Mouse (Mus musculus) liver (tissue): ENCODE results near the gene Ccdc130.

Experiments
- DNase-seq: peaks from one replicate; pipeline ENCODE4 v3.0.0-alpha.2; 2020; ENCODE audit warnings: mixed read lengths

Gene Ccdc130

GRCm38 (mm10) chr8:84269950-84270773 is at the start of gene Ccdc130:
TSS of gene Ccdc130 (minus strand) at chr8:84270380.
- peak; percentile 100 for DNase-seq

DNA sequence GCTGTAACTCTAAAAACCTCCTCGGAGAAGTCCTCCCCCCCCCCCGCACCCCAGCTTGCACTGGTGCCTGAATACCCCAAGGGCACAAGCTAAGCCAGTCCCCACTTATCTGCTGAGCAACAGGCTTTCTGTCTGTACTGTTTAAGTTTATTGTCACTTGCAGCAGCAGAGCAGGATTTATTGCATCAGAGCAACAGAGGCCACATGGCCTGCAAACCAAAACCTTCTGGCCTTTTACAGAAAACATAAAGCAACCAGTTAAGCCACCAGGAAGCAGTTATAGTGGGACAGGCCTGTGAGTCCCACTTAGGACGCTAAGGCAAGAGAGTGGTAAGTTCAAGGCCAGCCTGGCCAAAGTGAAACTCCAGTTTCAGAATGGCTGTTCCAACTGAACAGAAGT is 38.2 kb upstream of the Ccdc130 start:
- DNase-seq: no peak

DNA sequence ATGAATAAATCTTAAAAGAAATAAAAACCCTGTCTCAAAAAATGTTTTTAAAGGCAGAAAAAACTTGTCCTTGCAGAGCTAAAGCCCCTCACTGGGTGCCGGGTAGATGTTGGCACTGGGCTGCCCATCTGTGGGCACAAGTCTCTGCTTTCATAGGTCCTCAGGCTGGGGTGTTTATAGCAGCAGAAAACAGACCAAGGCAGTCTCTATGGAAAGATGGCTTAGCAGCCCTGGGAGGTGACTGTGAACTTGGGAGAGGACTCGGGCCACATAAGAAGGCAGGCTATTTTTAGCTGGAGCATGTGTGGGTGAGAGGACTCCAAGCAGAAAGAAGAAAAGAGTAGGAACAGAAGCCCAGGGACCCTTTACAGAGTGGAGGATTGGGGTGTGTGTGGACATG is 33.8 kb upstream of the Ccdc130 start:
- no peak for DNase-seq

DNA sequence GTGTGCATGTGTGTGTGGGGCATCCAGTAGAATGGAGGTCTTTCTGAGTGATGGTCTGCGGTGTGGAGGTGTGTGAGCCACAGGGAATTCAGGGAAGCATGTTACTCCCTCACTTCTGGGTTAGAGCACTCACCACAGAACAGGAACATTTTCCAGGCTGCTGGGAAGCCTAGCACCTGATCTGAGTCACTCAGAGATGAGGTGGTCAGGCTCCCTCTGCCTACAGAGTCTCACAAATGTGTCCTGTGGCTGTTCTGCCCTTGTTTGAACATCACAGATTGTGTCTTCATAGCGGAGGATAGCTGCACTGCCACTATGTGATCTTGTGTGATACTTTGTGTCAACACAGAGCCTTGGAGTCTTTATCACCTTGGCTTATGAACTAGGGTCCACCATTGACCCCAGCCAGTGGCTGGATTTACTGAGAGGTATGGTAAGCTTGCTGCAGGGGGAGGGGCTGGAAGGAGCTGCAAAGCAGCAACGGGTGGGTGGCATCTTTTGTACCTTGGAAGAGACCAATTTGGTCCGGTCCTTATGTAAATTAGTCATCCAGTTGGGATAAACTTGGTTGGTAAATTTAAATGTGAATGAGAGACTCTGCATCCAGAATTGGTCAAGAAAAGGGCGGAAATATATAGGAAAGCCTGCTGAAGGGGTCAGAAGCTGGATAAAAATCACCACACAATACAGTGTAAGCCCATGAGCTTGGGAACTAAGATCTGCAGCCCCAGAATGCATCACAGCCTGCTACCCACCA is 27.0 kb upstream of the Ccdc130 start:
- DNase-seq: no peak

DNA sequence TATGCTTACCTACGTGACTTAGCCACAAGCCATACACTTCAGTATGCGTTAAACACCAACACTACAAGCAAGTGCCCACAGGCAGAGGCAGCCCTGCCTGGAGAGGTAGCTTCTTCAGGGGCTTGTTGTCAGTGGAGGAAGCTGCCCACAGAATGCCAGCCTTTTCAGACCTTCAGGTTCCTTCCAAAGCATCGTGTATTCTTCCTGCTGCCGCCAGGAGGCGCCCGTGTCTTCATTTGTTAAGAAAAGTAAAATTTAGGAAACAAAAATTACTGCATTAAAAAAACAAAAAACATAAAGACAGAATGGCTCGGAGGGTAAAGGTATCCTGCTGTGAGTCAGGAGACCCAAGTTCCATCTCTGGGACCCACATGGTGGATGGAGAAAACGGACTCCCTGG is 21.5 kb upstream of the Ccdc130 start:
- peak; percentile 61 for DNase-seq

DNA sequence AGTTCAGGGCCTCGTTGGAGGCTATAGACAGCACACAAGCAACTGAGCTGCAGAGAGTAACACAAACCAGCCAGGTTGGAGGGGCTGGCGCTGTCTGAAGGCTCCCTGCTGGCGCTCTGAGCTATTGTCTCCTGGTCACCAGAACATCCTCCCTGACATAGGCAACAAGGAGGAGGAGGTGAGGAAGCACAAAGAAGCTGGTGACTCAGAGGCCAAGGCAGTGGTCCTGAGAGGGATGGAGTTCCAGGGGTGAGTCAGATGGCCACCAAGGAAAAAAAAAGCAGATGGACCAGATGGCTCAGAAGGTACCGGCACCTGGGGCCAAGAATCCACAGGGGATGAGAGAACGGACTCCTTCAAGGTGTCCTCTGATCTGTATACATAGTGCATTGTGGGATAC is 20.9 kb upstream of the Ccdc130 start:
- no peak for DNase-seq

DNA sequence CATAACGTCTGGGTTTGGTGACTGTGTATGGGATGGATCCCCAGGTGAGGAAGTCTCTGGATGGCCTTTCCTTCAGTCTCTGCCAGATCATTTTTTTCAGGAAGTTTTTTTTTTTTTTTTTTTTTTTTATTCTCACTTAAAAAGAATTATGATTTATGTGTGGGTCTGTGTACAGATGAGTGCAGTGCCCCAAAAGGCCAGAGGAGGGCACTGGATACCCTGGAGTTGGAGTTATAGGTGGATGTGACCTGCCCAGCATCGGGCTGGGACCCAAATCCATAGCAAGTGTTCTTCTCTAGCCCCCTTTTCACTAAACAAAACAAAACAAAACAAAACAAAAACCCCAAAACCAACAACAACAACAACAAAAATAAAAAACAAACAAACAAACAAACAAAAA is 18.7 kb upstream of the Ccdc130 start:
- no peak for DNase-seq

DNA sequence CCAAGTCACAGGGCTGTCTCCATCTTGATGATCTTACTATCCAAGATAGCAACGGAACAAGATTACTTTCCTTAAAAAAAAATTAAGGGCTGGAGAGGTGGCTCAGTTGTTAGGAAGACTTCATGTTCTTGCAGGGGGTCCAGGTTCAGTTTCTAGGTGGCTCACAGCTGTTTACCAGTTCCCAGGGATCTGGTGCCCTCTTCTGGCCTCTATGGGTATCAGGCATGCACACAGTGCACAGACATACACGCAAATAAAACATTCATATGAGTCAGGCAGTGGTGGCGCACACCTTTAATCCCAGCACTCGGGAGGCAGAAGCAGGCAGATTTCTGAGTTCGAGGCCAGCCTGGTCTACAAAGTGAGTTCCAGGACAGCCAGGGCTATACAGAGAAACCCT is 15.5 kb upstream of the Ccdc130 start:
- DNase-seq: peak; percentile 45

- peak; percentile 38 for DNase-seq
Measured at GRCm38 (mm10) chr8:84284608-84285063, 14.5 kb upstream of the Ccdc130 start.

GRCm38 (mm10) chr8:84280777-84281176 is 10.6 kb upstream of the Ccdc130 start:
- DNase-seq: no peak

DNA sequence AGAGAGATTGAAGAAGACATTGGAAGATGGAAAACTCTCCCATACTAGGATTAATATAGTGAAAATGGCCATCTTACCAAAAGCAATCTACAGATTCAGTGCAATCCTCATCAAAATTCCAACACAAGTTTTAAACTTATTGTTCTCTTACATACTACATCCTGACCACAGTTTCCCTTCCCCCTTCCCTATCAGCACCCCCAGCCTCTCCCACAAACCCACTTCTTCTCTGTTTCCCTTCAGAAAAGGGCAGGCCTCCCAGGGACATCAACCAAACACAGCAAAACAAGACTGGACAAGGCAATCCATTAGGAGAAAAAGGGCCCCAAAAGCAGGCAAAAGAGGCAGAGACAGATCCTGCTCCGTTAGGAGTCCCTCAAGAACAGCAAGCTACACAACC is 6.3 kb upstream of the Ccdc130 start:
- DNase-seq: no peak

GRCm38 (mm10) chr8:84273968-84274367 is 3.8 kb upstream of the Ccdc130 start:
- no peak for DNase-seq

DNA sequence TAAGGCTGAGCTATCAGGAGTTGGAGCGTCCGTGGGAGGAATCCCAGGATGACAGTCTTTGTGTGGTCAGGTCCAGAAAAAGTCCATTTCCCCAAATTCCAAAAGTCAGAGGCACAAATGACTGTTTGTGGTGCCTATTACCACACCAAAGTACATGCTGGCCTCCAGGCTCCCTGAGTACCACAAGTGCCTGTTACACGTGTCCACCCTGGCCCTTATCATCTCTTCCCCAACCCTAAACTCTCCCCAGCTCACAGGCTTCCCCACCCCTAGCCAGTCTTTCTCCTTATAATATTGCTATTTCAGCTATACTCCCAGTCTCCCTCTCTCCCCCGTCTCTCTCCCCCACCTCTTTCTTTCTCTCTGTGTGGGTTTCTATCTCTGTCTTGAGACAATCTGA is 2.1 kb upstream of the Ccdc130 start:
- DNase-seq: no peak

DNA sequence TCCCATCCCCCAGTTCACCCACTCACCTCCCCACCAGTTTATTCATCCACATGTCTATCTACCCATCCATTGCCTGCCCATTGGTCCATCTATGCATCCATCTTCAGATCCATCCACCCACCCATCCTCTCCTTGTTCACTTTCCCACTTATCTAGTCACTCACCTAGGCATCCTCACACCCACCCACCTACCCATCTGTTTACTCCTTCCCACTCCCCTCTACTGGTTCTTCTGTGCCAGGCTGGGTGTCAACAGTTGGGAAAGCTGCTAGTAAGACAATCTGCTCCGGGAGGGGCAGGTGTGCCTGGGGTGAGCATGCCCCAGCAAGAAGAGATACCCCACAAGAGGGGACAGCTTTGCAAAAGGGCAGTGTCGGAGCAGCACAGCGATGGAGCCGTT is 9.1 kb downstream of the Ccdc130 start:
- DNase-seq: no peak

- DNase-seq: peak; percentile 94
Measured at GRCm38 (mm10) chr8:84256822-84257610, 13.2 kb downstream of the Ccdc130 start, which contains the start of gene Mri1. TSS of gene Mri1 (minus strand) at chr8:84257326.

GRCm38 (mm10) chr8:84256458-84256821 is 13.7 kb downstream of the Ccdc130 start:
- DNase-seq: peak; percentile 37

- DNase-seq: no peak
Measured at GRCm38 (mm10) chr8:84255858-84256257, 14.3 kb downstream of the Ccdc130 start.

DNA sequence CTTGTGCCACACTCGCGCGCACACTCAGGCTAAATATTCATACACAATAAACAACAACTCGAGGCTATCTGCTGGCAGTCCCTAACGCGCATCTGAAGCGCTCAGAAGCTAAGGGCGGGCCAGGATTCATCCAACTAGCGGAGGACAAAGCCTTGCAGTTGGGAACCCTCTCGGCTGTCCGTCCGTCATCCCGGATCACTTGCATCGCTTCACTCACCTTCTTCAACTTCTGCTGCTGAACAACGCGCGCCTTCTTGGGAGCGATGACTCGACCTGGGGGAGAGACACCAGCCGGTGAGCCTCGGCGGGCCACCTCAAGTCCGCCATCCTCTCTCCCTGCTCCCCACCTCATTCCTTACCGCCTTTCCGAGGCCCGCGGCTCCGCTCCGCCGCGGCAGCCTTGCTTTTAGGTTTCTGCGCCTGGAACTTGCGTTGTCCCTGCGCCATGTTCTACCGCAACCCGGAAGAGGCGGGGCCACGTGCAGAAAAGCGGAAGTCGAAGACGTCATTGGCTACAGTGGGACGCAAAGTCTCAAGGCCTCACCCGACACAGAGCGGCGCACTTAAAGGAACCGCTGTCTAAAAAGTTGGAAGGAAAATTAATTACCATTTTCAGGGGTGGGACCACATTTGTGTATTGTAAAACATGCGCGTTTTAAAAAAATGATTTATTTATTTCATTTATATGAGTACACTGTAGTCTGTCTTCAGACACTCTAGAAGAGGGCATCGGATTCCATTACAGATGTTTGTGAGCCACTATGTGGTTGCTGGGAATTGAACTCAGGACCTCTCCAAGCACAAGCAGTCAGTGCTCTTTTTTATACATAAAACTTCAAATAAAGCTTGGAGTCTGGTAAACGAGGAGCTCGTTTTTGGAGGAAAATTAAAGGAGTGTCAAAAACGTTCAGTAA is 20.7 kb downstream of the Ccdc130 start, which contains the start of gene D8Ertd738e:
D8Ertd738e (minus strand) TSS at position 463 of the 914 bp plus-strand sequence.
- DNase-seq: peak; percentile 90

- DNase-seq: no peak
Measured at GRCm38 (mm10) chr8:84241821-84242220, 28.4 kb downstream of the Ccdc130 start.

DNA sequence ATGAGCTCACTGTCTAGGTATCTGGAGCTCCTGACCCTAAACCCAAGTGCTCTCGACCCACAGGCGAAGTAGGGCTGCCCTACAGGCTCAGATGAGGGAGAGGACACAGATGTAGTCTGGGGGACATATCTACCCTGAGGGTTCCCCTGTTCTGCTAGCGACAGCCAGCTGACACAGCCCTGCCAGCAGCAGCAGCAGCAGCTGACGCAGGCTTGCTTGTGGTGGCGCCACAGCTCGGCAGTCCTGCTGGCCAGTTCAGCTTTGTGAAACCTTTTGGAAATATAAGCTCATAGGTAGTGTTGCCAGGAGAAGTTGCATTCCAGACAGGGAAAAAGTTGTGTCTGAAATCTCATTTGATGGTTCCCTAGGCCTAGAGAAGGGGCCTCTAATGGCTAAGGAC is 29.0 kb downstream of the Ccdc130 start:
- no peak for DNase-seq

DNA sequence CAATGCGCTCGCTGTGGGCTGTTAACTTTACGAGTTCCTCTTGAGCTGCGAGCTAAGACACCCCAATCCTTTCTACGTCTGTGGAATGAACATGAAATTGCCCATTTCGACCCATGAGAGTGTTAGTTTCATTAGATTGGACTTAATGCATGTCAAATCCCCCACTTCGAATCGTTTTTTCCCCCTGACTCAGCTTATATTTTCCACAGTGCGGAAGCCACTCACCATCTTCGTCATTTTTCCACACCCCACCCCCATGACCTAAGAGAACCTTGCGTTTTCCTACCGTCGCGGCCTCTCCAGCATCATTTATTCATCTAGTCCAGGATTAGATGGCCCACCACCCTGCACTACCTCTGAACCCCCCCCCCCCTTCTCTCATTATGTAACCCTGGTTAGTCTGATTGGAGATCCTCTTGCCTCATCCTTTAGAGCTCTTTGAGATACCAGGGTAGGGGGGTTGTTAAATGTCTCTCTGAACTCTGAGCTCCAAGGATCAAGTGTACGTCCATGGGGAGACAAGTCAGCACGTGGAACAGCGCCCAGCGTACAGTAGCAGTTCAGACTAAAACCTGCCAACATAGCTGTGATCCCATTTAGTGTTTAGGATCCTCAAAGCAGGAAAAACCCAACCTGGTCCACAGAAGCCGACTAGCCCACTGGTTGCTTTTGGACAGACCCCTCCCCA is 32.5 kb downstream of the Ccdc130 start:
- no peak for DNase-seq
